Mouse (Mus musculus) kidney, postnatal 36 days (tissue): ENCODE results near the gene Fgf22.
"Not testable (repeated sequence)": the region's sequence is repeated elsewhere in the genome, so short reads cannot be mapped to it uniquely, and the experiment has no call there.

Experiments used
- DNase-seq, 2 experiments: peaks; one replicate each; pipeline ENCODE4 v3.0.0; 2021 to 2022; ENCODE audit warnings: mixed read lengths in 2 of 2

Gene Fgf22

DNA sequence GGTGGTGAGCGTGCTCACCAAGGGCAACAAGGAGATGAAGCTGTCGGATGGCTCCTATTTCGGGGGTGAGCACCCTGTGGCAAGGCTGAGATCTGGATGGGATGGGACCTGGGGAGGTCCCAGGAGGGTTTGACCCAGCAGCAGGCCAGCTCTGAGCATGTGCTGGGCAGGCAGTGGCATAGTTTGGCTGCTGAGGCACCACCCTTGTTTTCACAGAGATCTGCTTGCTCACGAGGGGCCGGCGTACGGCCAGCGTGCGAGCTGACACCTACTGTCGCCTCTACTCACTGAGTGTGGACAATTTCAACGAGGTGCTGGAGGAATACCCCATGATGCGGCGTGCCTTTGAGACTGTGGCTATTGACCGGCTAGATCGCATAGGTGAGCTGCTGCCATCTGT lies 21.0 kb upstream of the Fgf22 start:
- no peak for DNase-seq

DNA sequence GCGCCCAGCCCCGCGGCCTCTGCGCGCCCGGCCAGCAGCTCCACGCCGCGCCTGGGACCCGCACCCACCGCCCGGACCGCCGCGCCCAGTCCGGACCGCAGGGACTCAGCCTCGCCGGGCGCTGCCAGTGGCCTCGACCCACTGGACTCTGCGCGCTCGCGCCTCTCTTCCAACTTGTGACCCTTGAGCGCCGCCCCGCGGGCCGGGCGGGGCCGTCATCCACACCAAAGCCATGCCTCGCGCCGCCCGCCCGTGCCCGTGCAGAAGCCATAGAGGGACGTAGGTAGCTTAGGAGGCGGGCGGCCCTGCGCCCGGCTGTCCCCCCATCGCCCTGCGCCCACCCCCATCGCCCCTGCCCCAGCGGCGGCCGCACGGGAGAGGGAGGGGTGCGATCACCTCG lies 19.5 kb upstream of the Fgf22 start:
- peak in 1 of 2 experiments; percentile 39 for DNase-seq

DNA sequence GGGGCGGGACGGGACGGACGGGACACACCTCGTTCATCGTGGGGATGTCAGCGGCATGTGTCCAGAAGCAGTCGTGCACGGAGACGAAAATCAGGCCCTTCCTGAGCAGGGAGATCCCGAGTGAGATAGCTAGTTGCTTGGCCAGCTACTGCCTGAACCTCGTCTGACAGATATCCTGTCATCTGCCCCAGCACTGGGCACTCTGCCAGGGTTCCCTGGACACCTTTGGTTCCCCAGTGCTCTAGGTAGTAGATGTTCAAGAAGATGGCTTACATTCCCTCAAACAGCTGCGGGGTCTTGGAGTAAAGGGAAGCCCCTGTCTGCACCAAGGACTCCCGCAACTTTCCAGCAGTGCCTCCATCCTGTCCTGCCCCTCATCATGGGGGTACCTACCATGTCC lies 18.2 kb upstream of the Fgf22 start:
- peak in 1 of 2 experiments; percentile 65 for DNase-seq

DNA sequence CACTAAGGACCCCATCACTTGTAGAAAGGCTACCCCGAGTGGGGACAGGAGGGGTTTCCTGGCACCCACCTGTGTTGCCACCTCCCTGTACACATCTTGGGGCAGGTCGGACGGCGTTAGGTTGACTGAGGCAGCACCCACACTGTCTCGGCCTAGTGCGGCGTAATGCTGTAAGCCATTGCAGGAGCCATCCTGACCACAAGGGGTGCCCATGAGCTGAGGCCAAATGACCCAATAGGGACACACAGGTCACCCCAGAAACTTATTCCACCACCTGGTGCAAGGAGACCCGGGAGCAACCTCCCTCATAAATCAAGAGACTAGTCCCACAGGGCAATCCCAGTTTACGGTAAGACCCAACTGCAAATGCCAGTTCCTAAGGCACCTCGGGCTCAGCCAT lies 16.6 kb upstream of the Fgf22 start:
- peak in 1 of 2 experiments; percentile 66 for DNase-seq

DNA sequence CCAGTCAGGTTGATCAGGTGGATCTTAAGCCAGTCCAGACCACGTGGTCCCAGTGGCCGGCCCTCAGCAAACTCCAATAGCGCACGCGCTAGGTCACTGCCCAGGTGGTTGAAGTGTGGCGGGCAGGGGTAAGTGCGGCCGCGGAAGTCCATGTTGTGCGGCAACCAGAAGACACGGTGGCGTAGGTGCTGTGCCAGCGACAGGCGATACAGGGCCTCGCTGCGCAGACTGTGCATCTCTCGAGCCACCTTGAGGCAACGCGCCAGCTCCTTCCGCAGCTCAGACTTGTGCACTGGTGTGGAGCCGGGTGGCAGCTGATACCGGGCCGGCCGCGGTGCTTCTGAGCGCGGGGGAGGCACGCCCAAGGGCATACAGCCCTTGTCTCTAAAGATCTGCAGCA lies 15.6 kb upstream of the Fgf22 start:
- DNase-seq = no peak

DNA sequence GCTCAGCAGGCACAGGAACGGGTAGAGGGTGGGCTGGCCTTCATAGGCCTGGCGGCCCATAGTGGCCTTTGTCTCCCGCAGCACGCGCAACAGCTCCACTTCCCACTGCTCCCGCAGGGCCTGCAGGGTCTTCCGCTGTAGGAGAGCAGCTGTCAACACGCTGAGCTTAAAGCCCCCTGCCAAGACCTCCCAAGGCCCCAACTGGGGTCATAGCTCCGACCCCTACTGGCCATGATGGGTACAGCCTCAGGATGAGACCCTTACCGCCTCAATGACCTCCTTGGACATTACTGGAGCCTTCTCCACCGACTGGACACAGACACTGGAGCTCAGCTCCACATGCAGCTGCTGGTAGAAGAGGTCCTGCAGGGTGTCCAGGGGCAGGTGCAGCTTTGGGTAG lies 14.0 kb upstream of the Fgf22 start:
- no peak for DNase-seq

DNA sequence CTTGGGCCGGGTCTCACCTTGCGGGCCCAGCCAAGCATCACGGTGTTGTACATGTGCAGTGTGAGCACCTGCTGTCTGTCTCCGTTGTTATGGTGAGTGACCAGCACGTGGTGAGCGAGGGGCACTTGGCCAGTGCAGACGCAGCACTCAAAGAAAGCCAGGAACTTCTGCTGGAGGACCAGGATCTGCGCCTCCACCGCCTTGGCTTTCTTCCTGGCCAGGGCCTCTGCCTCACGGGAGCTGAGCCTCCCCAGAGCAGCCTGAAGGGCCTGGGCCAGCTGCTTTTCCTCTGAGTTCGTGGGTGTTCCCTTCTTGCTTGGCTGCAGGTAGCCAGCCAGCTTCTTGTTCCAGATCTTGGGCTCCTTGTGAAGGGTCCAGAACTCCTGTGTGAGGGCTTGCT lies 11.7 kb upstream of the Fgf22 start:
- DNase-seq = no peak

DNA sequence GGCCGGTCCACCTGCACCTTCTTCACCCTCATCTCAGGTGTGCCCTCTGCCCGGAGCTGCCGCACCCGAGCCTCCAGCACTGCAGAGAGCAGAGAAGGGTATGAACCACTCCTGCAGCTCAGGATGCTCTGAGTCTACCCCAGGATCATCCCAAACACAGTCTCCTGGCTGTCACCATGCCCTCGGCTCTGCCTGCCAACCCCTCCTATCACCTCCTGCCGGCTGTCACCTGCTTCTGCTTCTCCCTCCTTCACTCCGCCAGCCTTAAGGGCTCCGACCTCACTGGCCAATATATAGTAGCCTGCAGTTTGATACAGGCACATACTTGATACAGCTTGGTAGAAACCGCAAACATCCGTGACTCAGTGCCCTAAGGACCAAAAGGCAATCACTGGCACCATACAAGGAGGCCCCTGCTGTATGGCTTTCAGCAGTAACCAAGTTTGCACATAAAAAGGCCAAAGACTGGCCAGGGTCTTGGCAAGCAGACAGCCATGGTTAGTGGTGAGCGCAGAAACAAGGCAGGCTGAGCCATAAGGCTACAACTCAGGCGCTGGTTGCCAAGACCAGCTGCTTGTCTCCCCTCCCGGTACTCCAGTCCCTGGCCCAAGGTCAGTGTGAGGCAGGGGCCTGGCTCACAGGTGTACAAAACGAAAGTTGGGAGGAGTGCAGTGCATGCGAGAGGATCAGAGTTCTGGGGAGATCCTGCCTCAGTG lies 11.1 kb upstream of the Fgf22 start:
- no peak for DNase-seq

DNA sequence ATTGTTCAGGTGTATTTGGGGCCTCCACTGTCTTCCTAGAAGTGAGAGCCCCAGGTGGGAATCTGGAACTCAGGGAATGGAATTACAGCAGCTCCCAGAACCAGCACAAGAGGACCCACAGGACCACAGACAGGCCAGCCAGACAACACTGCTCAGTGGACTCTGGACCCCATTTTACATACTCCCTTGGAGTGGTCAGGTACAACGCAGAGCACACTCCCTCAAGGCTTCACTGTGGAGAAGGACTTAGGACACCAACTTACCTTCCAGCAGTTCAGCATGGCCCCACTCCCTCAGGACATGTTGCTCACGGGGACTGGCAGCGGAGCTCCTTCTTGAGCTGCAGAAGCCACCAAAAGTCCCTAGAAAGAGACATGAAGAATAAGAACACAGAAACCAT lies 9.5 kb upstream of the Fgf22 start:
- DNase-seq = peak; percentile 38 to 53

DNA sequence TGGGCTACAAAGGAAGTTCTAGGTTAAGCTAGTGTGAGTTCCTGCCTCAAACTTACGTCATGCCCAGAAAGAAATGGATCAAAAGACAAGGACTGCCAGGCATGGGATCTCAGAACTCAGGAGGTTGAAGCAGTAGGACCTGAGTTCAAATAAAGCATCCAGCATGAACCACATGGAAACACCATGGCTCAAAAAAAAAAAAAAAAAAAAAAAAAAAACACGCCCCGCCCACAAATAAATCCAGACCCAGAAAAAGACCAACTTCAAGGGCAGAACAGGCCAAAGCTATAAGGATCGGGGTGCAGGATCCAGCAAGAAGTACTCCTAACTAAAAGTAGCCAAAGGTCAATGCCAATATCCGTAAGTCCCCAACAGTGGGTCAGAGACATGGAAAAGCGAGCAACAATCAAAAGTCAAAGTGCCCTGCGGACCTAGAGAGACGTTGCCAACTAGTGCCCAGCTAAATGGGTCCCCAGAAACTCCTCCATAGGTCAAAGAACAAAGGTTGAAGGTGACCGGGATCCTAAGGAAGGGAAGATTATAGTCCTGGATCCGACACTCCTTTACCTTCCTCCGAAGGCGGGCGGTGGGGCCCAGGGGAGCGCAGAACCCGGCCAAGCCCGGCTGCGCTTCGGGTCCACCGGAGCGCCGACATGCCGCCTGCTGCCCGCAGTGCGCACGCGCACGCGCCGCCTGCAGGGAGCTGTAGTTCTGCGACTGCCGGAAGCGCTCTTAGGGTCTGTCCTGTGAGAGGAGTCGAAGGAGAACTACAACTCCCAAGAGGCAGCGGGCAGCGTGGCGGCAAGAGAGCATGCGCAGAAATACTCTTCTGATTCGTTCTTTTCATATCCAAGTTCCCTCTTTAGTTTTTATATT lies 8.7 kb upstream of the Fgf22 start, which contains the start of gene Polrmt:
Gene Polrmt, minus strand, starts transcription at position 684 of the 876 bp plus-strand sequence.
- DNase-seq = peak; percentile 97 to 99

DNA sequence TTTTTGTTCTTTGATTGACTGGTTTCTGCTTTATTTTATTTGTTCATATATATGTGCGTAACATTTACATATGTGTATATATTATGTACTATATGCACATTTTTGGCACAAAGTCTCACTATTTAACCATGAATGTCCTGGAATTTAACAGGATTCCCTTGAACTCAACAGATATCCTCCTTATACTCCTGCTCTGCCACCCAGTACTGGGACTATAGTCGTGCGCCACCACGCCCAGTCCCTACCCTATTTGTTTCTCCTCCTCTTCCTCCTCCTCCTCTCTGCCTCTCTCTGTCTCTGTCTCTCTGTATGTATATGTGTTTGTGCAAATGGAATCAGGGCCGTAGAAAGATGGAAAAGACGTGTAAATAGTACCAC lies 8.1 kb upstream of the Fgf22 start:
- no peak for DNase-seq

DNA sequence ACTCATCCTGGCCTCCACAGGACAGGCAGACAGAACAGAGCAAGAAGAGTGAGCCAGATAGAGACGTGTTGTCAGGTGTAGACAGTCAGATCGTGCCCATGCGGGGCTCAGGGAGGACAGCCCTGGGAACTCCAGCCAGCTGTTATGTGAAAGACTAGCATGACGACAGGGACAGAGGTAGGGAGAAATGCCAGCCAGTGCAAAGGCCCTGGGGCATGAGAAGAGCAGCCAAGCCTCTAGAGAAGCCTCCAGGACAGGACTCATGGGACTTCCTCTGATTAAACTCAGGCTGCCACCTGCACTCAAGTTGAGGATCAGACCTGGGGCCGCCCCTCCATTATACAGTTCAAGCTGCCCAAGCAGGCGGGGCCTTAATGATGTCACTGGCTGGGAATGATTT lies 6.4 kb upstream of the Fgf22 start:
- no peak for DNase-seq

DNA sequence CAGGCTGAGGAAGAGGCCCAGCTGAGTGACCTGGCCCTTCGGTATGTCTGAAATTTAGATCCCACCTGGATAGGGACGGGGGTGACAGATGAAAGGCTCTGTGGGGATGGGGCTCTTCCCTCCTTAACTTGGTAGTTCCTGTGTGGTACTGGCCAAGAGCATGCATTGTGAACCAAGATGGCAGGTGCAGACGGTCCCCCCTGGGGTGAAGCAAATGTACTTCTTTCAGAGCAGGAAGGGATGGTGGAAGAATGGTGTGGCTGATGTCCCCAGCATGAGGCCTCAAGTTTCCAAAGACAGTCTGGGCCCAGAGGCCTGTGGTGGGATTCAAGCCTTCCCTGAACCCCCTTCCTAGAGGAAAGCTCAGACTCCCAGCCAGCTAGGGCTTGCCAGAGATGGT lies 978 bp downstream of the Fgf22 start:
- DNase-seq = no peak

DNA sequence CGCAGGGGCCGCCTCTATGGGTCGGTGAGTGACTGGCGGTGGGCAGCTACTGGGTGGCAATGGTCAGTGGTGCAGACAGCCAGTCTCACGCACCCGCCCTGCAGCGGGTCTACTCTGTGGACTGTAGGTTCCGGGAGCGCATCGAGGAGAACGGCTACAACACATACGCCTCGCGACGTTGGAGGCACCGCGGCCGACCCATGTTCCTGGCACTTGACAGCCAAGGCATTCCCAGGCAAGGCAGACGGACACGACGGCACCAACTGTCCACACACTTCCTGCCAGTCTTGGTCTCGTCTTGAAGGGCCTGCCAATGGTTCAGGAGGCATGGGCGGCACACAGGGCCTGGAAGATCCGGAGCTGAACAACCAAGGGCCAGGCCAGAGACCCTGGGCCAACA lies 1.8 kb downstream of the Fgf22 start:
- DNase-seq = no peak

DNA sequence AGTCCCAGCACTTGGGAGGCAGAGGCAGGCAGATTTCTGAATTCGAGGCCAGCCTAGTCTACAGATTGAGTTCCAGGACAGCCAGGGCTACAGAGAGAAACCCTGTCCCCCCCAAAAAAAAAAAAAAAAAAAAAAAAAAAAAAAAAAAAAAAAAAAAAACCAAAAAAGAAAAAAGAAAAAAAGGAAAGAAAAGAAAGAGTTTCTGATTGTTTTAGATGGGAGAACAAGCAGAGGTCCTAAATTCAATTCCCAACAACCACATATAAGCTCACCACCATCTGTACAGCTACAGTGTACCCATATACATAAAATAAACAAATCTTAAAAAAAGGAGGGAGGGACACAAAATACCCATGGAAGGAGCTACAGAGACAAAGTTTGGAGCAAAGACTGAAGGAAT lies 4.8 kb downstream of the Fgf22 start:
- DNase-seq = not testable (repeated sequence)

DNA sequence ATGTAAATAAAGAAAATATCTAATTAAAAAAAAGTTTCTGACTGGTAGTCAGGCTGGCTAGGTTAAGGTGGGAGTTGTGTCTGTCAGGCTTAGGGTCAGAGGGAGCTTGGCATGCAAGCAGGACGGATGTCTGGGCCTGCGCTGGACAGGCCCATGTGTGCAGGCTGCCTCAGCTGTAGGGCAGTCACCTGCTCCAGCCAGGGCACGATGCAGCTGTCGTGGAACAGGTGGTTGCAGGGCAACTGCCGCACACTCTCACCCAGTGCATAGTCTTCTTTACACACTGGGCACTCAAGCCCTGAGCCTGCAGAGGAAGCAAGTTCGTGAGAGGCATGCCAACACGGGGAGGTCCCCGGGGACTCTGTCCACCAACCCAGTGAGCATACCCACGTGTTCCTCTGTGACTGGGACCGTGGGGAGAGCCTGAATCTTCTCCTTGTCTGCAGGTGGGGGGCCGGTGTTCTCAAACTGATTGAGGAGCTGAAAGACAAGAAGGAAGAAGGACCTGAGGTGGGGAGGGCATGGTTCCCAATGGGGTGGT lies 5.8 kb downstream of the Fgf22 start:
- no peak for DNase-seq

DNA sequence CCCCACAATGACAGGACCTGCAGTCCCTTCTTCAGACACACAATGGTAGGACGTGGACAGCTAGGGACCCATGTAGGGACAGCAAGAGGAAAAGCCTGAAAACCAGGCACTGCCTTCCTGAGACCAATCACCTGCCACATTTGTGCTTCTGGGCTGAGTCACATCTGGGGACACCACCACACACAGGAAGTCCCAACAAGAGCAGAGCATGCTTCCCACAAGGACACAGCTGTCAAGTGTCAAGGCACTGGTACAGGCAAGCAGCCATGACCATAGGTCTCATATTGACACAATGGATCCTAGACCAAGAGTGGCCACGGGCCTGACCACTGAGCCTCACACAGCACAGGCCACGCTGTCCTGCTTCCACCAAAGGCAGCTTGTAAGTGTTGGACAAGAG lies 8.0 kb downstream of the Fgf22 start:
- DNase-seq = no peak

DNA sequence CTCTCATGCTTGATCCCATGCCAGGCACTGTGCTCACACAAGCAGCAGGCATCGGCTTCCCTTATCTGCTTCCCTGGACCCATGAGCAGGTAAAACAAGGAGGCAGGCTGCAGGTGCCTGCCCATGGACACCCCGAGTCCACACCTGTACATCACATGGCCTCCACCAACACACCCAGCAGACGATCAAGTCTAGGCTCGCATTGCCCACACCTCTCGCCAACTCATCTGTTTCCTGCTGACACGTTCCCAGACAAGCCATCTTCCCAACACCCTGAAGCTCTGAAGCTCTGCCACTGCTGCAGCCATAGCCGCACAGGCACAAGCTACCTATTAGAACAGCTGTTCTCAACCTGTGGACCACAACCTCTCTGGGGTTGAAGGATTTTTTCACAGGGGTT lies 9.4 kb downstream of the Fgf22 start:
- DNase-seq = no peak

DNA sequence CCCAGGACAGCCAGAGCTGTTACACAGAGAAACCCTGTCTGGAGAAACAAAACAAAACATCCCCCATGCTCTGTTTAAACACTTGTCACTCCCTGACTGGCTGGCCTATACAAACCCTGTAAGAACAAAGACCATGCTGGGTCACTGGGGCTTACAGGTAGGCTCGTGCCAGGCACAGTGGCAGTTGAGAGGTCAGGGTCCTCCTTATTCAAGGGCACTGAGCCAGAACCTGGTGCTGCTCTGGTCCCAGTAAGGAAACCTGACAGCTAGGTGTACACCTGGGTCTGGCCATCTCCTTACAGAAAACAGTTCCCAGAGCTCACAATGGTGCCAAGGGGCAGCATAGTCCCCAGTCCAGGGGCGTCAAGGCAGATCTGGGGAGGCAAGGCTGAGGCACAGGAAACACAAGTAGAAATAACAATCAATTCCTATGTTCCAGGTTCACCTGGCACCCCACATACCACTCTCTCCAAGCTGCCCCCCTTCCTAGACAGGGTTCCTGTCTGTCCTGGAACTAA lies 10.4 kb downstream of the Fgf22 start:
- peak in 1 of 2 experiments; percentile 55 for DNase-seq

DNA sequence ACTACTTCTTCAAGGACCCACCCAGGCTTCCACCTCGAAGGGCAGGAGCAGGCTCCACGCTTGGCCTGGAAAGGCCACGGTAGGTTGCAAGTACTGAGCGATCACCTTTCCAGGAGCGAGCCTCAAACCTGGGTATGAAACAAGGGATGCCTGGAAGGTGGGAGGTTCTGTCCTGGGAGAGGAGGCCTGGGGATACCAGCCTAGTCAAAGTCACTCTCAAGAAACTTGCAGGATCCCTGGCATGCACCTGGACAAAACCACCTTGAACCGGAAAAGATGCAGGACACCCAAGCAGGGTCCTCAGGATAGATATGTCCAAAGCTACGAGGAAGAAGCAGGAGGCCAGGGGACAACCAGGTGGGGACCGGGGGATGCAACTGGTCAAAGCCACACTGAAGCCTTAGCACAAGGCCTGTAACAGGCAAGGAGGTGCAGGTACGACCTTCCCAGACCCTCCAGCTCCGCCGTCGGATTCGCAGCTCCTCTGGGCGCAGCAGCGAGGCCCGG lies 11.2 kb downstream of the Fgf22 start:
- peak in 1 of 2 experiments; percentile 23 for DNase-seq

DNA sequence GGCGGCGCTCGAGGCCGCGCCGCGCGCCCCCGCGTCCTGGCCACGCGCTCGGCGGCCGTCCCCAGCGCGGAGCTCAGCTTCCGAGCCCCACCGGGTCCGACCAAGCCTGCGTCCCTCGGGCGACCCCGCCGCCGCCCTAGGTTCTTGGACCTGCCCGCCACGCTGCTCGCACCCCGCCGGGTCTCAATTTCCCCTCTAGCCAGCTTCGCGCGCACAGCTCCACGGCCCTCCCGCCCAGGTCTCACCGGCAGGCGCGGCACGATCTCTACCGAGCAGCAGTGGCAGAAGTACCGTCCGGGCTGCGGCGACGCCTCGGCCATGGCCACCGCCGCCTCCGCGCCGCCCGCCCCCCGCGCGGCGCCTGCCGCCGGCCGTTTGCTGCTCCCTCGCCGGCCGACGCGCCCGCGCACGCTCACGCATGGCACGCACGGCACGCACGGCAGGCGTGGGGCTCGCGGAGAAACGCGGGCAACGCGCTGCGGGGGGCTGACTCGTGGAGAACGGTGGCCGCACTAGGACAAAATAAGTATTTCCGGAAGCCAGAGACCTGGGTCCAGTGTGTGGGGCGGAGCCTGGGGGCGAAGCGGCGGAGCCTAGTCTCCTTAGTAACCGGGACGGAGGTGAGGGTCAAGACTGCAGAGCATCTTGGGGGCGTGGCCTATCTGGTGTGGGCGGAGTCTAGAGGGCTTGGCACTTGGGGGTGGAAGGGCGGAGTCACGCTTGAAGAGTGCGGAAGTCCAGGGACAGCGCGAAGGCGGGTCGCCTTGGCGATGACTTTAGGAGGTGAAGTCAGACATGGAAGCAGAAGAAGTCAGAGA lies 11.8 kb downstream of the Fgf22 start, which contains the start of gene Rnf126:
Gene Rnf126, minus strand, starts transcription at position 445 of the 818 bp plus-strand sequence.
- DNase-seq = peak; percentile 99 to 100
